Mouse (Mus musculus) heart, postnatal 10 days (tissue): ENCODE measurements at regions not wholly inside any gene's neighbourhood (a gene's known extent, or its start where the extent isn't known, plus 50 kb on each side); places are given as distances from the start of the nearest gene placed in this dataset.

Source experiments
- DNase-seq, 2 experiments: peaks; one replicate each; pipeline ENCODE4 v3.0.0; 2021
- intact Hi-C: fragments of 180-260 bp; cut with DNase I; formaldehyde crosslinking; loops from one replicate; pipeline ENCODE4 v1.15.1; 2025

DNA sequence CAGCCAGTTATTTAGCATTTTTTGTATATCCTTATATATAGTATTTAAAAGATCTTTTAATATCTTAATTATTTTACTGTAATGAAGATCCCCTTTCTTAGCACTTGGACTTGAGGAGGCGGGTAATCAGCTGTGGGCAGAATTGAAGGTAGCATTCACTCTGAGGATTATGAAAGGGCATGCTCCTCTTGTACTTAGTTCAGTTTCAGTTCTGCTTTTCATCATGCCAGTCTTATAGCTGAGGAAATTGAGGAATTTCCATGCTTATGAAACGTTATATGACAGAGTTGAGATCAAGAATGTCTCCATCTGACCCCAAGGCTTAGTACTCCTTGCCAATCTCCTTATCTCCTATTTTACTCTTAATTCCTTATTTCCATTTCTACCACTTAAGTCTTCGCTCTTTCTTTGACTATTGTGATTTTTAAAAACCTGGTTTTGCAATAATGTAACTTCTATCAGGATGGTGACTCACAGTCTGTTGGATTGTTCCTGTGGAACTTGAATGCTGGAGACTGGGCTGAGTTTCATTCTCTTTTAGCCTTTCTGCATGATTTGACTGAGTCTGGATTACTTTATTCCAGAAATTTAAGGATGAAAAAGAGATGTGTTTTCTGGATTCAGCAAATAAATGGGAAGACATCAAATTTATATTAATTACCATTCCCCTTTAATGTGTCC, 133.6 kb downstream of the Papss1 start:
- no peak for DNase-seq
- intact Hi-C loops = no loop called here

GRCm38 (mm10) chr3:131703134-131703533, 138.6 kb downstream of the Papss1 start:
- intact Hi-C loops = no loop called here
- peak; percentile 17 to 25 for DNase-seq

DNA sequence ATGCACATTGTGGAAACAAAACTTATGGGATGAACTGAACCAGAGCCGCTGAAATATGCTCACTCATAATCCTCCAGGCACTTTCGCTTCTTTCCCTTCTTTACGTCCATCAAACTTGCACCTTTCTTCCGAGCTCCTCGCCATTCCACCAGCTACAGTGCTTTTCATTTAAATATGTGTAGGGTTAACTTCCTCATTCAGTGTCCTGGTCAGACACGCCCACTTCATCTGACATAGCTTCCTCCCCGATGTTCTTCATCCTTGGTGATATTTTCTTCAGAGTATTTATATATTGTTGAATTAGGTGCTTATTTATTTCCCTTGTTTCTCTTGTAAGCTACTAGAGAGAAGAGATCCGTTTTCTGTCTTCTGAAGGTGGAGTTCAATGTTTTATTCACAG, 149.0 kb downstream of the Papss1 start:
- no peak for DNase-seq
- intact Hi-C loops = no loop called here

GRCm38 (mm10) chr3:131718761-131719160, 154.2 kb downstream of the Papss1 start:
- intact Hi-C loops = no loop called here
- no peak for DNase-seq

DNA sequence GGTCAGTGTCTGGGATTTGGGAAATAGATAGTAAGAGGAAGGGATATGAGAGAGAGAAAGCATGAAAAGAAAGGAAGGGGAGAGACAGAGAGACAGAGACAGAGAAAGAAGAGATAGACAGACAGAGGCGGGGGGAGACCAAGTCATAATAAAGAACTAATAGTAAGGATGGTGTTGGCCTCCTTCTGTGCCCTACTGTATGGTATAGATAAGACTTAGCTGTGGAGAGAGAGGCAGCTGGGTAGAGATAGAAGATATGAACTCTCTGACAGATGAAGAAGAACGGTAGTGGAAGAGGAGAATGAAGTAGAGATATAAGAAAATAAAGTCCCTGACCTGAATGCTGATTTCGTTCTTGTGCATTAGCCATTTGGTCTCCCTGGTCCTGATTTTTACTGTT, 164.1 kb downstream of the Papss1 start:
- DNase-seq = no peak
- intact Hi-C loops = no loop called here

GRCm38 (mm10) chr3:131734226-131734625, 169.7 kb downstream of the Papss1 start:
- DNase-seq = peak; percentile 11 to 12
- intact Hi-C loops = no loop called here

DNA sequence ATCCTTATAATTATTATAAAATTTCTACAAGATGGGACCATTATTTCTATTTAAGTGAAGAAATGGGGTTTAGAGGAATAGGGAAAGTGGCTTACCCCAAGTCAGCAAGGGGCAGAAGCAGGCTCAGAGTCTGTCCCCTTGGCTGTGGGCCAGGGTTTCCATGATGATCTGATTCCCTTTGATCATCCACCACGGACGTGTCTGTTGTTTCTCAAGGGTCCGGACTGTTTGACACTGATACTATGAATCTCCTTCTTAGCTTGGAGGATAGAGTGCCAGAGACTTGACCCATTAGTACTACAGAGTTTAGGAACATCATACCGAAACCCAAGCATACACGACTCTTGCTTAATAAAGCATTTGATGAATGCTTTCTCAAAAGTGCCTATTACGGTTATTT, 172.9 kb downstream of the Papss1 start:
- peak in 1 of 2 experiments; percentile 2 for DNase-seq
- intact Hi-C loops = no loop called here

- intact Hi-C loops = no loop called here
- no peak for DNase-seq
These were observed 173.5 kb downstream of the Papss1 start for GRCm38 (mm10) chr3:131737953-131738598.

GRCm38 (mm10) chr3:131755537-131755936, 191.0 kb downstream of the Papss1 start:
- no peak for DNase-seq
- intact Hi-C loops = no loop called here

GRCm38 (mm10) chr3:131756126-131756525, 191.6 kb downstream of the Papss1 start:
- intact Hi-C loops = no loop called here
- no peak for DNase-seq

DNA sequence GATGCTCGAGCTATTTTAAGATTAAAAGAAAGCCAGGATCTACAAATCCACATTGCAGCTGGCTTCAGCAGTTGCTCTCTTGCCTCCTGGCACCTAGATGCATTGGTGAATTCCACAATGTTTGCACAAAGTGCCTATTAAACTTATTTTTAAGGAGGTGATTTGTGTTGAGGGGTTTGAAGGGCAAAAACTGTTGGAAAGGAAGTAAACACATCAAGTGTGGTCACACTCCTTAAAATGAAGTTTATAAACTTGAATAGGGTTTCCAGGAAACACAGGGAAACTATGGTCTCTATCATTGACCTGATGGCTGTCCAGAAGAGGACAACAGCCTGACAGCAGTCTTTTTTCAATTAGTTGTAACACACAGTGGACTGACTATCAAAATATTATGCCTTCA, 205.4 kb downstream of the Papss1 start:
- no peak for DNase-seq
- intact Hi-C loops = no loop called here

DNA sequence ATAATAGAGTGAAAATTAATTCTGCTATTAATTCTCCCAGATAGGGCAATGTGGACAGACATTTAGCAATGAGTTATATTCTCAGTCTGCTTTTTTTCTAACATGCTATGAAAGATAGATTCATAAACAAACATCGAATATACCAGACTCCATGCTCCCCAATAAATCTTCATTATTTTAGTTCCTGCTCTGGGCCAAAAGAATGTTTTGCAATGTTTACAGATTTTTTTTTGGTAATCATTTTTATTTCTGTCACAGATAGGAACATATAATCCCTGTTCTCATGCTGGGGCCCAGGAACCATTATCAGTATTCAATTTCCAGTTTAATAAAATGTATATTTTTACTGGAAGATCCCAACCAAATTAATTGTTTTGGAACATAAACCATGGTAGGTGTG, 205.9 kb downstream of the Papss1 start:
- intact Hi-C loops = no loop called here
- no peak for DNase-seq

DNA sequence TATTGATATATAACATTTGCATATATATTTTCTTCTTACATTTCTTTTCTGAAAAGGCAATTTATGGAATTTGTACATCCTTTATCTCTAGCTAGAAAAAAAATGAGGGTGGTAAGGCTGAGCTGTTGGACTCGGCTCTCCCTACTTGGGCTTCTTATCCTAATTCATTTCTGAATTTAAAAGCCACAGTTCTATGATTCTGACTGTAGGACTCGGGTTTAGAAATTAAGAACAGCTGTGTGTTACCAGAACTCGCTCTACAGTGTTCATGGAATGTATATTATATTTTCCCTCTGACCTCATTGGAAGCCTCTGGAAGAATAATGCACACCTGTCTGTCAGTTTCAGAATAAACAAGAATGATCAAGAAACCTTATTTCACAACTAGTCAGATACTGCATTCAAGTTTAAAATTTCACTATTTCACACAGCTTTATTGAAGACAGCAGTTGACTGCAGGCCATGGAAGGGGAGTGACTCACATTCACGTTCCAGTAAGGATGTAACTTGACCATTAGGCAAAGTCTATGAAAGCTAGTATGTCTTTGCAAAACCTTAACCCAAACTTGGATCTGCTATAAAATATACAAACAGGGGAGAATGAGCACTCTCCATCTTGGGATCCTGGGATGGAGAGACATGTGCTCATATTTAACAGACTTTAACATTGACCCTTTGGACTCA, 207.4 kb downstream of the Papss1 start:
- no peak for DNase-seq
- intact Hi-C loops = no loop called here

GRCm38 (mm10) chr3:131772593-131772992, 208.0 kb downstream of the Papss1 start:
- no peak for DNase-seq
- intact Hi-C loops = no loop called here

DNA sequence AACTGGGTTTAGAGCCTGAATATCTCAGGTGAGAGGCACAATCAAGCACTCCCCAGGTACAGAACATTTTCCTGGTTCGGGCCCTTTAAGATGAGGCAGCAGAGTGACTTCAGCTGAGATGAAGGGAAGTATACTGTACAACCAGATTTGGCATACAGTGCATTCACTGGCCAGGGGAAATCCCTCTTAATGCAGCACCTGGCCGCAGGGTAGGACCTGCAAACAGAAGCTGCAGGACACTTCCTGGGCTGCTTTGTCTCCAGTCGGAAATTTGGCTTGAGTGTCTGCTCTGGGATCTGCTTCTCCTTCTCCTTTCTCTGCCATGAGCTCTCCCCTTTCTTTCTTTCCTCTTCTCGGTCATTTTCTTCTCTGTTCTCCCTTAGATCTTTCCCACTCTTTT, 210.9 kb downstream of the Papss1 start:
- DNase-seq = no peak
- intact Hi-C loops = no loop called here

DNA sequence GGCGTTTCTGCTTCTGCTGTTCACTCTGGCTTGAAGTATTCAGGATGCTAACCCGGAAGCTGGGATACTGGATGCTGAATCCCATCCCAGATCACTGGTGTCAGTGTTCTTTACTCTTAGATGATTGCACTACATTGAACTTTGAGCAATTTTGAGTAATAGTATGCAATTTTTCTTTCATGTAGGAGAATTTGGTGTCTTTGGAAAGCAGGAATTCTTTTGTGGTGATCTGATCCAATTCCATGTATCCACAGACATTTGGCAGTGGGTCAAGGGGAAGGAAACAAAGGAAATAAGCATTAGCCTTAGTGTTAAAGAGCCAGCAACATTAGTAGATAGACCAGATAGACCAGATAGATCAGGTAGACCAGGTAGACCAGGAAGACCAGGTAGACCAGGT, 212.1 kb downstream of the Papss1 start:
- intact Hi-C loops = no loop called here
- DNase-seq = no peak

GRCm38 (mm10) chr3:131779803-131780202, 215.2 kb downstream of the Papss1 start:
- DNase-seq = no peak
- intact Hi-C loops = no loop called here

DNA sequence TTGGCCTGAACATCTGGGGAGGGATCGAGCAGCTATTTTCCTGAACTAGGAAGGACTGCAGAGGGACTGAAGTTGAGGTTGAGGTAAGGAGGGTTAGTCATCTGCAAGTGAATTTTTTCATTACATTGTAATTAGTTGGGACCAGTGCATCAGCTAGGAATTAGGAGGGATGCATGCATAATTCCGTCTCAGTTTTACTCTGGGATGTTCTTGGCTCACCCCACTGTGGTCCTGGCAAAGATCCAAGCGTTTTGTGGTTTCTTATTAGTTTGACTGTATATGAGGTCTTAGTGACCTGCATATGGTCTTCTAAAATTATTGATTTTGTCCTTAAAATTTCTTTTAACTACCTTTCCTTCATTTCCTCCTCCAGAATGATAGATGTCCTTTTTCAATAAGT, 221.0 kb downstream of the Papss1 start:
- DNase-seq = no peak
- intact Hi-C loops = no loop called here

DNA sequence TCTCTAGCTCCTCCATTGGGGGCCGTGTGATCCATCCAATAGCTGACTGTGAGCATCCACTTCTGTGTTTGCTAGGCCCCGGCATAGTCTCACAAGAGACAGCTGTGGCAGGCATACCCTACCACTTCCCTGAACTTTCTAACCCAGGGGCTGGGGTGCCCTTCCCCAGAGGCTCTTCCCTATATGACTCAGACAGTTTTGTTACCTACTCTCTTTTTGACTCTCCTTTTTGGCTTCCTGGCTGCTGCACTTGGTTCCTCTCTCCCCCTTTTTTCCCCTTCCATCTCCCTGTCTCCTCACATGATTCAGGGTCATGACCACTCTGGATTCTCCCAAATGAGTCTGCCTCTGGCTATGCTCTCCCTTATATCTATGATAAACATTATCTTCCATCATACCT, 223.8 kb downstream of the Papss1 start:
- intact Hi-C loops = no loop called here
- DNase-seq = no peak

- DNase-seq = no peak
- intact Hi-C loops = no loop called here
These were observed 224.6 kb downstream of the Papss1 start for GRCm38 (mm10) chr3:131789177-131789576.

DNA sequence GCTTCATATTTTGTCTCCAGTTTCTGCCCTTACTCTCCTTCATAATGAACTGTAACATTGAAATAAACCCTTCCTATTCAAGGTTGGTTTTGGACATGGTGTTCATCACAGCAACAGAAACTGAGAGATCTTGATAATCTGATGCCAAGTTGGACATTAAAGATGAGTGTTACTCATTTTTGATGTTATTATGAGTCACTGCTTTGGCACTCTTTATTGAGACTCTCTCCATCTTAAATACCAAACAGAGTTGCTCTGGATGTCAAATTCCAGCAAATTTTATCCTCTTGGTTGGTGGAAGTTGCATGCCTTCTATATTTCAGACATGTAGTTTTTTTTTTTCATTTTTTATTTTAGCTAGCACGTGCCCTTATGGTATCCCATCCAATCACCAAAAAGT, 229.5 kb downstream of the Papss1 start:
- intact Hi-C loops = no loop called here
- DNase-seq = no peak
